Mouse (Mus musculus): ENCODE measurements around the gene Baiap2. TPM values are rescaled to one million over a fixed set of nuclear protein-coding genes. Genes with fewer than 3 reads are reported as not detected.

Gene Baiap2
- polyA plus RNA-seq, 1 experiment from 2014 or later: 17.7 TPM

- ATAC-seq (ENCODE audit: insufficient number of reproducible peaks, low FRiP score, low TSS enrichment, low read depth): no peak
- 0 out of 2 replicates have a peak overlapping the region, but pooled peaks have one; percentile 6 for H3K4me3 ChIP-seq (ENCODE audit: low read depth, low read length)
- H3K9me3 ChIP-seq (ENCODE audit: control insufficient read depth, low read length): no peaks in the 10 kb centered on the region
- peaks cover 14% of the 10 kb centered on the region for H3K36me3 ChIP-seq (ENCODE audit: control insufficient read depth, insufficient read depth, low read length)
- H3K4me1 ChIP-seq (ENCODE audit: control insufficient read depth, insufficient read depth, low read length): peaks cover 19% of the 10 kb centered on the region
- 86% methylated on average over 9 of the region's 9 CpGs for WGBS
- no peak for DNase-seq (ENCODE audit: low spot score)
- H3K4me2 ChIP-seq (ENCODE audit: low read depth, severe bottlenecking): peak overlapping the region; percentile 8; the same call in 1 of the 2 replicates
- H3K9ac ChIP-seq (ENCODE audit: low read length): no peak overlapping the region
- H3K27me3 ChIP-seq (ENCODE audit: control insufficient read depth, insufficient read depth, low read length): no peaks in the 10 kb centered on the region
- no peak overlapping the region for H3K27ac ChIP-seq (replicated peaks; ENCODE audit: low read depth, low read length)
Observed at GRCm38 (mm10) chr11:119915666-119916065, 26.9 kb upstream of the Baiap2 start.

GRCm38 (mm10) chr11:119916102-119916790 lies 26.3 kb upstream of the Baiap2 start:
- H3K9me3 ChIP-seq (ENCODE audit: control insufficient read depth, low read length): no peaks in the 10 kb centered on the region
- 89% methylated on average over 15 of the region's 15 CpGs for WGBS
- peaks cover 19% of the 10 kb centered on the region for H3K4me1 ChIP-seq (ENCODE audit: control insufficient read depth, insufficient read depth, low read length)
- no peak for DNase-seq (ENCODE audit: low spot score)
- H3K36me3 ChIP-seq (ENCODE audit: control insufficient read depth, insufficient read depth, low read length): peaks cover 14% of the 10 kb centered on the region
- no peak overlapping the region; the same call in 1 of the 2 replicates for H3K9ac ChIP-seq (ENCODE audit: low read length)
- no peak for ATAC-seq (ENCODE audit: insufficient number of reproducible peaks, low FRiP score, low TSS enrichment, low read depth)
- no peaks in the 10 kb centered on the region for H3K27me3 ChIP-seq (ENCODE audit: control insufficient read depth, insufficient read depth, low read length)
- H3K4me3 ChIP-seq (ENCODE audit: low read depth, low read length): 0 out of 2 replicates have a peak overlapping the region, but pooled peaks have one; percentile 6
- H3K4me2 ChIP-seq (ENCODE audit: low read depth, severe bottlenecking): no peak overlapping the region
- H3K27ac ChIP-seq (replicated peaks; ENCODE audit: low read depth, low read length): no peak overlapping the region

- Histone ChIP-seq H3K9me3 (ENCODE audit: control insufficient read depth, low read length) (no peaks in the 10 kb centered on the region), H3K4me3 (ENCODE audit: low read depth, low read length) (no peak overlapping the region), H3K4me1 (ENCODE audit: control insufficient read depth, insufficient read depth, low read length) (peaks cover 19% of the 10 kb centered on the region), H3K4me2 (ENCODE audit: low read depth, severe bottlenecking) (no peak overlapping the region), H3K27me3 (ENCODE audit: control insufficient read depth, insufficient read depth, low read length) (no peaks in the 10 kb centered on the region), H3K36me3 (ENCODE audit: control insufficient read depth, insufficient read depth, low read length) (peaks cover 14% of the 10 kb centered on the region), H3K9ac (ENCODE audit: low read length) (no peak overlapping the region), H3K27ac (replicated peaks; ENCODE audit: low read depth, low read length) (no peak overlapping the region)
- 89% methylated on average over 21 of the region's 21 CpGs for WGBS
- DNase-seq (ENCODE audit: low spot score) (no peak), ATAC-seq (ENCODE audit: insufficient number of reproducible peaks, low FRiP score, low TSS enrichment, low read depth) (no peak)
Observed at GRCm38 (mm10) chr11:119916834-119917469, 25.6 kb upstream of the Baiap2 start.

- H3K9me3 ChIP-seq (ENCODE audit: control insufficient read depth, low read length): no peaks in the 10 kb centered on the region
- DNase-seq (ENCODE audit: low spot score) (no peak), ATAC-seq (ENCODE audit: insufficient number of reproducible peaks, low FRiP score, low TSS enrichment, low read depth) (no peak)
- no peak overlapping the region for H3K4me2 ChIP-seq (ENCODE audit: low read depth, severe bottlenecking)
- no peak overlapping the region for H3K27ac ChIP-seq (replicated peaks; ENCODE audit: low read depth, low read length)
- H3K4me3 ChIP-seq (ENCODE audit: low read depth, low read length): no peak overlapping the region
- H3K27me3 ChIP-seq (ENCODE audit: control insufficient read depth, insufficient read depth, low read length): no peaks in the 10 kb centered on the region
- H3K36me3 ChIP-seq (ENCODE audit: control insufficient read depth, insufficient read depth, low read length): peaks cover 14% of the 10 kb centered on the region
- peaks cover 9% of the 10 kb centered on the region for H3K4me1 ChIP-seq (ENCODE audit: control insufficient read depth, insufficient read depth, low read length)
- no peak overlapping the region for H3K9ac ChIP-seq (ENCODE audit: low read length)
- 89% methylated on average over 7 of the region's 7 CpGs for WGBS
Observed at GRCm38 (mm10) chr11:119918521-119918920, 24.0 kb upstream of the Baiap2 start.

- Histone ChIP-seq H3K9ac (ENCODE audit: low read length) (no peak overlapping the region), H3K4me1 (ENCODE audit: control insufficient read depth, insufficient read depth, low read length) (peaks cover 7% of the 10 kb centered on the region), H3K4me3 (ENCODE audit: low read depth, low read length) (no peak overlapping the region), H3K27ac (replicated peaks; ENCODE audit: low read depth, low read length) (no peak overlapping the region), H3K27me3 (ENCODE audit: control insufficient read depth, insufficient read depth, low read length) (no peaks in the 10 kb centered on the region), H3K4me2 (ENCODE audit: low read depth, severe bottlenecking) (no peak overlapping the region), H3K9me3 (ENCODE audit: control insufficient read depth, low read length) (no peaks in the 10 kb centered on the region), H3K36me3 (ENCODE audit: control insufficient read depth, insufficient read depth, low read length) (peaks cover 14% of the 10 kb centered on the region)
- DNase-seq (ENCODE audit: low spot score): no peak
- ATAC-seq (ENCODE audit: insufficient number of reproducible peaks, low FRiP score, low TSS enrichment, low read depth): no peak
- WGBS: 89% methylated on average over 4 of the region's 4 CpGs
Observed at GRCm38 (mm10) chr11:119919432-119919831, 23.1 kb upstream of the Baiap2 start.

- WGBS: 64% methylated on average over 8 of the region's 8 CpGs
- no peak overlapping the region for H3K9ac ChIP-seq (ENCODE audit: low read length)
- no peak overlapping the region for H3K4me2 ChIP-seq (ENCODE audit: low read depth, severe bottlenecking)
- no peaks in the 10 kb centered on the region for H3K27me3 ChIP-seq (ENCODE audit: control insufficient read depth, insufficient read depth, low read length)
- H3K4me1 ChIP-seq (ENCODE audit: control insufficient read depth, insufficient read depth, low read length): peaks cover 2% of the 10 kb centered on the region
- H3K4me3 ChIP-seq (ENCODE audit: low read depth, low read length): no peak overlapping the region
- H3K9me3 ChIP-seq (ENCODE audit: control insufficient read depth, low read length): no peaks in the 10 kb centered on the region
- H3K36me3 ChIP-seq (ENCODE audit: control insufficient read depth, insufficient read depth, low read length): peaks cover 14% of the 10 kb centered on the region
- no peak overlapping the region for H3K27ac ChIP-seq (replicated peaks; ENCODE audit: low read depth, low read length)
- ATAC-seq (ENCODE audit: insufficient number of reproducible peaks, low FRiP score, low TSS enrichment, low read depth) (no peak), DNase-seq (ENCODE audit: low spot score) (peak; percentile 79)
Observed at GRCm38 (mm10) chr11:119919897-119920296, 22.7 kb upstream of the Baiap2 start.

GRCm38 (mm10) chr11:119920668-119921067 lies 21.9 kb upstream of the Baiap2 start:
- no peaks in the 10 kb centered on the region for H3K4me1 ChIP-seq (ENCODE audit: control insufficient read depth, insufficient read depth, low read length)
- peaks cover 14% of the 10 kb centered on the region for H3K36me3 ChIP-seq (ENCODE audit: control insufficient read depth, insufficient read depth, low read length)
- no peak overlapping the region for H3K27ac ChIP-seq (replicated peaks; ENCODE audit: low read depth, low read length)
- WGBS: 91% methylated on average over 5 of the region's 5 CpGs
- H3K9me3 ChIP-seq (ENCODE audit: control insufficient read depth, low read length): no peaks in the 10 kb centered on the region
- DNase-seq (ENCODE audit: low spot score) (no peak), ATAC-seq (ENCODE audit: insufficient number of reproducible peaks, low FRiP score, low TSS enrichment, low read depth) (no peak)
- no peak overlapping the region for H3K4me3 ChIP-seq (ENCODE audit: low read depth, low read length)
- H3K9ac ChIP-seq (ENCODE audit: low read length): no peak overlapping the region
- no peaks in the 10 kb centered on the region for H3K27me3 ChIP-seq (ENCODE audit: control insufficient read depth, insufficient read depth, low read length)
- no peak overlapping the region for H3K4me2 ChIP-seq (ENCODE audit: low read depth, severe bottlenecking)

GRCm38 (mm10) chr11:119925176-119925575 lies 17.4 kb upstream of the Baiap2 start:
- DNase-seq (ENCODE audit: low spot score) (no peak), ATAC-seq (ENCODE audit: insufficient number of reproducible peaks, low FRiP score, low TSS enrichment, low read depth) (no peak)
- no peak overlapping the region for H3K4me2 ChIP-seq (ENCODE audit: low read depth, severe bottlenecking)
- H3K36me3 ChIP-seq (ENCODE audit: control insufficient read depth, insufficient read depth, low read length): no peaks in the 10 kb centered on the region
- no peaks in the 10 kb centered on the region for H3K4me1 ChIP-seq (ENCODE audit: control insufficient read depth, insufficient read depth, low read length)
- no peak overlapping the region for H3K4me3 ChIP-seq (ENCODE audit: low read depth, low read length)
- WGBS: 81% methylated on average over 5 of the region's 5 CpGs
- H3K27ac ChIP-seq (replicated peaks; ENCODE audit: low read depth, low read length): no peak overlapping the region
- no peak overlapping the region for H3K9ac ChIP-seq (ENCODE audit: low read length)
- H3K27me3 ChIP-seq (ENCODE audit: control insufficient read depth, insufficient read depth, low read length): no peaks in the 10 kb centered on the region
- H3K9me3 ChIP-seq (ENCODE audit: control insufficient read depth, low read length): no peaks in the 10 kb centered on the region

All from limb, embryonic 11.5 days (tissue).